Mouse (Mus musculus) kidney, adult 18-20 months (tissue): ENCODE measurements around the gene Ttyh2.

Experiments
- DNase-seq: peaks from one replicate; pipeline ENCODE4 v3.0.0; 2021

Ttyh2 gene

DNA sequence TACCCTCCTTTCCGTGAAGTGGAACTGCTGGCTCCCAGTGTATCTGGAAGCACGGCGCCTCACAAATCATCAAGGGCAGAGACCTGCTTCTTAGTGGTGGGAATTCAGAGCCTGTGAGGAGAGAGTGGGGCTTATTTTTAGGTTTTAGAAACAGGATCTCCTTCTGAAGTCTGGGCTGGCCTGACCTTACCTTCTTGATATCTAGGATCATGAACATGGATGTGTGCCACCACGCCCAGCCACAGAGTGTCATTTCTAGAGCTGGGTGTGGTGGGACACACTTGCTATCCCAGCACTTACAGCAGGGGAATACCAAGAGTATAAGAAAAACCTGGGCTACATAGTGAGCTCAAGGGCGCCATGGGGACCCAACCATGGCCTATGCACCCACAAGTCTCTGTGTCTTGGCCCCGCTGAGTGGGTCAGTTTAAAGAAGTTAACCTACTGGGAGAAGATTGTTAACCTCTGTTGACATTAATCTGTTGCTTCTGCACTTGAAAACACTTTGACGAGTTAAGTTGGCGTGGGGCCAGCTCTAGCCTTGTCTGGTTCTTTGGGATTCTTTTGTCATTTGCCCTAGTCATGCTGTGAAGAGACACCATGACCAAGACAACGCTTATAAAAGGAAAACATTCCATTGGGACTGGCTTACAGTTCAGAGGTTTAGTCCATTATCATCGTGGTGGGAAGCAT is 7.9 kb downstream of the Ttyh2 start:
- DNase-seq, result no peak

DNA sequence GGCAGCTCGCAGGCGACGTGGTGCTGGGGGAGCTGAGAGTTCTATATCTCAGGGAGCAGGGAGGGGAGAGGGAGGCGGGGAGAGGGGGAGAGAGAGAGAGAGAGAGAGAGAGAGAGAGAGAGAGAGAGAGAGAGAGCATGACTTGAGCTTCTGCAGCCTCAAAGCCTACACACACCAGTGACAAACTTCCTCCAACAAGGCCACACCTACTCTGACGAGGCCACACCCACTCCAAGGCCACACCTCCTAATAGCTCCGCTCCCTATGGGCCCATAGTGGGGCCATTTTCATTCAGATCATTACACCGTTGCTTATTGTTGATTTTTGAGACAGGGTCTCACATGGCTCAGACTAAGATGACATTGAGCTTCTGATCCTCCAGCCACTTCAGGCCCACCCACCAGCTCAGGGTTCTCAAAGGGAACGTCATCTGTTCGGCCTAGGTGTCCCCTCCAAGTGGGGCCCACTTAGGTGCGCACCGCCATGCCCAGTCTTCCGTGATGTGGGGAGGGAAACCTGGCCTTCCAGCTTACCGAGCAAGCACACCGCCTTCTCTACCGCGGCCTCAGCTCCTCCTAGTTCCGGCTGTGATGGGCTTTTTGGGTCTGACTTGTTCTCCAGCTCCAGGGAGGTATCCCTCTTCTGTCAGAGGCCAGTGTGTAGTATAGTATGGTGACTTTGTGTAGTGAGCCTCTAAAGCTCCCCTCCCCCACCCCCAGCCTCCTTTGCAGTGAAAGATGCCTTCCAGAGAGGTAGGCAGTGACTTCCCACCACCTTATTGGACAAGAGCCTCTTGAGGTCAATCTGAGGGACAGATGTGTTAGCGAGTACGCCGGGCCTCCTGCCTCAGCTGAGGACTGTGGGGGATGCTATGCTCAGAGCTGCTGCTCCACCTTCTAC is 8.7 kb downstream of the Ttyh2 start:
- no peak for DNase-seq

DNA sequence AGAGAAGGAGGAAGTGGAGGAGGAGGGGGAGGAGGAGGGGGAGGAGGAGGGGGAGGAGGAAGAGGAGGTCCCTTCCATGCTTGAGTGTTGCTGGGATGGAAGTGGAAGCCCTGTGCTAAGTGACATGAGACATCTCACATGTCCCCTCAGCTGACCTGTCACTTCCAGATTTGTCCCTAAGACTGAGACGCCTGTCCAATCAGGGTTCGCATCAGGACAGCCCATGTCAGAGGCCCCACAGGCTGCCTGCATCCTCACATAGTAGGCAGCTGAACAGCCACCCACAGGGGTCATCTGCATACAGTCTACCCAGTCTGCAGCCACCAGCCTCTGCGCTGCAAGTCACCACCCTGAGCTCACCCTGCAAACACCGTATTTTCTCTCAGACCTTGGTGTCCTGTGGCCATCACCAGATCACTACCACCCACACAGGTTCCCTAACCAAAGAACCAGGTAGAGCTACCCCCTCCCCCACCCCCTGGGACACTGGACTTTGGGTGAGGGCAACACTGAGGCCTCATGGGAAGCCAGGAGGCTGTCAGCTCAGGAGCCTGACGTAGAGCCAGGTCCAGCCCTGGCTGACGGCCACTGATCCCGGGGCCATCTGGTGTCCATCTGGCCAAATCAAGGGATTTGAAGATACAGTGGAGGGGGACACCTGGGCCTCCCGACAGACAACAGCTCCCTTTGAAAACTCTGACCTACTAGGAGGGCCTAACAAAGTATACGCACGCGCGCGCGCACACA is 9.6 kb downstream of the Ttyh2 start:
- DNase-seq, result peak; percentile 72

DNA sequence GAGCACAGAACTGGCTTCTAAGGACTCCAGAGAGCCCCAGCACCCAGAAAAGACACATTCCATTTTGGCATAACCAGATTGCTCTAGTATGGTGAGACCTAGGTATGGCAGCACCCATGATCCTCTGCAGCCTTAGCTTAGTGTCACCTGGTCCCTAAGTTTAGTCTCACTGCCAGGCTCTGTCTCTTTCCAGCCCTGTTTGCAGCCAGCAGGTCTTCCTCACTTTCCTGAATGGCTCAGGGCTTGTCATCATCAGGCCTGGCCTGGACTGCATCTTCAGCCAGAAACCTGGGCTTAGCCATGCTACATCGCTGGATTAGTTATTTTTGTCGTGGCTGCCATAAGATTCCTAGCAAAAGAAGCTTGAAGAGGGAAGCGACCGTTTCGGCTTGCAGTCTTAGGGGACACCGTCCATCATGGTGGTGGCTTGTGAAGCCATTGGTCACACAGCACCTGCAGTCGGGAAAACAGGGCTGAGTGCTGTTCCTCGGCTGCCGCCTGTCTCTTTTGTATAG is 10.4 kb downstream of the Ttyh2 start:
- DNase-seq, result no peak

DNA sequence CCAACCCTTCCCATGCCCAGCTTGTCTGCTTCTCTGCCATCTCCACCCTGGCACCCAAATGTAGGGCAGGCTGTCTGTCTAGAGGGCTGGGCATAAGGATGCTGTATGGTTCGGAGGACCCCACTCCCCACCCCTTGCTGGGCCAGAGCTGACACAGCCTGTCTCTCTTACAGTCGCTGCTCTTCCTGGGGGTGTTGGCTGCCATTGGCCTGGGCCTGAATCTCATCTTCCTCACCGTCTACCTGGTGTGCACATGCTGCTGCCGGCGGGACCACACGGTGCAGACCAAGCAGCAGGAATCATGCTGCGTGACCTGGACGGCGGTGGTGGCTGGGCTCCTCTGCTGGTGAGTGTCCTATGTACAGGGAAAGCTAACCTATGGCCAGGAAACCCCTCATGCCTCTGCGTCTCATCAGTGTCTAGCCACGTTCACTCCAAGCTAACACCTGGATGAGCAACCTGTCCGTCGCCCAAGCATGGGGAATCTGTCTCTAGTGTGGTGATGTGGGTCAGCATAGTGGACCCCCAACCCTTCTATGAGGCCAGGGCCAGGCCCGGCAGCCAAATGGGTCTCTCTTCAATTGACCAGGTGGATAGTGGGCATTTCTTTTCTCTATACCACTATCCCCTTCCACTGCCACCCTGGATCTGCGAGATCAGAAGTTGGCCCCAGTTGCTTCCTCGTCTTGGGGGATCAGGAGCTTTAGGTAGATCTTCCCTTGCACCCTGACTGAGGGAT is 11.2 kb downstream of the Ttyh2 start:
- DNase-seq, result no peak

DNA sequence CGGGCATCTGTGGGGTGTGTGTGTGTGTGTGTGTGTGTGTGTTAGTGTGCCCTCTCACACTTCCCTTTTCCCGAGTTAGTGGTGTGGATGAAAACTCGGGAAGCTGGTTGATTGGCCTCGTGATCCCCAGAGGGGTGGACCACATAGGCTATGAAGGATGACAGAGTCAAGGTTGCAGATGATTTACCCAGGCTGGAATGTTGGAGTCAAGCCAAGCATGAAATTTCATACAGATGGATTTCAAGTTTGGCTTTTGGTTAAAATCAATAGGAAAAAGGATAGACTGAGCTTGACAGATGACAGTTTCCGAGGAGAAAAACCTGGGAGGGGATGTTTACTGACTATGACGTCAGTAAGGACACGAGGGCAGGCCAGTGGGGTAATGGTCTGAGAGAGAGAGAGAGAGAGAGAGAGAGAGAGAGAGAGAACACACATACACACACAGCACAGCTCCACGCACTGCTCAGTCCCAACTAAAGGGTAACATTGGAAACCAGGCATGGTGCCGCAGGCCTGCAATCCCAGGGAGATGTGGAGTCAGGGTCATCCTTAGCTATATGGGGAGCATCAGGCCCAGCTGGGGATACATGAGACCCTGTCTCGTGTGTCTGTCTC is 12.4 kb downstream of the Ttyh2 start:
- no peak for DNase-seq

DNA sequence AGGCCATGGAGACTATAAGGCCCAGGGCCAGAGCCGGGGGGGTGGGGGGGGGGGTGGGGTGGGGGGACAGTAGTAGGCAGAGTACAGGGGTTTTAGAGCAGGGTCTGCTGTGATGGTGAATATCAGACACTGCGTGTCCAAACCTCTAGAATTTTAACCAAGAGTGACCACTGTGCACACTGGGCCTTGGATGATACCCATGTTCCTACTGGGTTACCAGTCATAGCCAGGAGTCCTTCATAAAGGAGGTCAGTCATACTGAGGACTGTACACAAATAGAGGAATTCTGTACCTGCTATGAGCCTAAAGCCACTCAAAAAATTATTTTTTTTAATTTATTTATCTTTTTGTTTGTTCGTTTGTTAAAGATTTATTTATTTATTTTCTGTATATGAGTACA is 13.5 kb downstream of the Ttyh2 start:
- DNase-seq, result no peak

DNA sequence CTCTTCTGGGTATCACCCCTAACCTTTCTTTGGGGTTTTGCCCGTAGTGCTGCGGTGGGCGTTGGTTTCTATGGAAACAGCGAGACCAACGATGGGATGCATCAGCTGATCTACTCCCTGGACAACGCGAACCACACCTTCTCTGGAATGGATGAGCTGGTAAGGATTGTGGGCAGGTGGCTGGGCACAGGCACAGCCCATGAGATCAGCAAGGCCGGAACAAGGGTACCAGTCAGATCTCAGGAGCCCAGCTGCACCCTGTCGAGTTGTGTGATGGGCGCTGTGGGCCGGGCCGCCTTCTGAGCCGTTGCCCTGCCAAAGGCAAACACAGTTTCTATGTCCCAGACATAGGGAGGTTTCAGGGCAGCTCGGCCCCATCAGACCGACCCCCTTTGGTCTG is 15.0 kb downstream of the Ttyh2 start:
- DNase-seq, result no peak

DNA sequence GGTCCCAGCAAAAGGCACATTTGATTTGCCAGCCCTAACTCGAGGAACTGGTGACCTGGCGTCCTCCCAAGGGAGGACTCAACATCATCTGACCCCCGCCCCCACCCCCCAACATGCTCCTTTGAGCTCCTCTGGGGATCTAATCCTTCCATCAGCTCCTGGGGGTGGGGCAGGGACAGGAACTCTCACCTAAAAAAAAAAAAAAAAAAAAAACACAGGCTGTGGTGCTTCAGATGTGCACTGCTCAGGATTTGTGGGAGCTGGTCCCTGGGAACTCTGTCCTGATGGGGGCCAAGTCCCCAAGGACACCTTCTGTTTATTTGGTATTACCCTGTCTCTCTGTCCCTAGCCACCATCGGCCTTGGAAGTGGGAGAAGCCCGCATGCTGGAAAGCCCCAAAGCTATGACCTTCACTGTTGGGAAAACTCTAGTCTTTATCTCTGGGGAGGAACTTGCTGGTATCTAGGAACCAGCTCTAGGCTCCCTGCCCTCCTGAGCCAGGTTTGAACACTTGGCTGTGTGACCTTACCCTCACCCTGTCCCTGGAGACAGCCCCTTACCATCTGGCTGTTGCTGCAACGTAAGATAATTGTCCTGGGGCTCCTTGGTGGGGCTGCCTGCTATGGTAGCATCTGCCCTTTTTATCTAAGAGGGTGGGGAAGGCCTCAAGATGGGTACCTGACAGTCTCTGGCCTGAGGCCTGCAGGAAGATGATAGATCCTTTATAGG is 16.4 kb downstream of the Ttyh2 start:
- no peak for DNase-seq

DNA sequence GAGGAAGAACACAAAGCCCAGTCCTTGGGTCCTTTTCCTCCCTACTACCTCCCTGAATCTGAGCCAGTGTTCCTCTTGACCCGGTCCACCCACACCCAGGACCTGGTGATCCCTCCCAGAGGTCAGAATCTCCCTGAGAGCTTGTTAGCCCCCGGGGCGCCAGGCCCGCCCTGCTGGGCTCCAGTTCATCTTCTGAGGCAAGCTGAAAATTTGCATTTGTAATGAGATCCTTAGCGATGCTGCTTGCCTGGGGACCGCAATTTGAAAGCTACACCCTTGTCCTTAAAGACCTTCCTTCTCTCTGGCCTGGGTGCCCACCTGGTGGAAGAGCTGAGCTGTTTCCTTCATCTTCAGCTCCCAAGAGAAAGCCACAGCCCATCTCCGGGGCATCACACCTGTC is 17.4 kb downstream of the Ttyh2 start:
- DNase-seq, result no peak

DNA sequence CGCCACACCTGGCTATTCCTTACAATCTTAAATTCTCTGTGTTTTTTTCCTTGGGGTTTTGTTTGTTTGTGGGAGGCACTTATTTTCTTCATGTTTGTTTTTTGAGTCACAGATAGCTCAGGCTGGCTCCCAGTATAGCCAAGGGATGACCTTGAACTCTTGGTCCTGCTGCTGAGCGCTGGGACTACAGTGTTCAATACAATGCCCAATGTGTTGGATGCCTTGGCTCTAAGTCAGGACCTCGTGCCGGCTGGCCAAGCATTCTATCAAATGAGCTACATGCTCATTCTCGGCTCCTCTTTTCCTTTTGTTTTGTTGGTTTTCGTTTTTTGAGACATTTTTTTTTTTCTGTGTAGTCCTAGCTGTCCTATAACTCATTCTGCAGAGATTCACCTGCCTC is 18.2 kb downstream of the Ttyh2 start:
- DNase-seq, result no peak

DNA sequence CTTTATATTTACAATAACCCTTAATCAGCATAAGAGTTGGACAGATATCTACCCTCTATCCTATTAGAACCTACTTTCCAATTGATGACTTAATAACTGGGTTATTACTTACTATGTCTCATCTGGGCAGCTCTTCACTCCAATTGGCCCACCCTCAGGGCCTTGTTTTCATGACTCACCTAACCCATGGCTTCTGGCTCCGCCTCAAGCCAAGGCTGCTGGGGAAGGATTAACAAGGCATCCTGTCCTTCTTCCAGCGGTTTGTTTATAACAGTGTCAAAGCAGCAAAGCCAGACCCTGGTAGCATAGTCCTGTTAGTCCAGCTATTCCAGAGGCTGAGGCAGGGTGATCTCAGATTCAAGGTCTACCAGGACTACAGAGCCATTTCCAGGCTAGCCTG is 19.2 kb downstream of the Ttyh2 start:
- DNase-seq, result no peak

DNA sequence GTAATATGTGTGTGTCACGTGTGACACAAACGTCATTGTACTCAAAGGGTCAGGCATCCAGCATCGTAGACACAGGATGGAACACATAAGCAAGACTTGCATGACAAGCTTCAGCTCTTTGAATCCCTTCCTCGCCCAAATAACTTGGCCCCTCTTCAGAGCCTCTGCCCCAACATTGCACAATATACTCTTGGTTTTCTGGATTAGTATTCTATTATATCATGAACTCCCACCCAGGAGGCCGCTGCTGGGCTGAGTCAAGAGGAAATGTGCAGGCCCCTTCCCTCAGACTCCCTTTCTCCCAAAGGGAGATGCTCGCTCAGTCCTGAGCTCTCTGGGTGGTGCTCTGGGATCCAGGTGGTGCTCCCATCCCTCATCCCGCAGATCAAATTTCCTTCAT is 23.3 kb downstream of the Ttyh2 start:
- DNase-seq, result no peak

DNA sequence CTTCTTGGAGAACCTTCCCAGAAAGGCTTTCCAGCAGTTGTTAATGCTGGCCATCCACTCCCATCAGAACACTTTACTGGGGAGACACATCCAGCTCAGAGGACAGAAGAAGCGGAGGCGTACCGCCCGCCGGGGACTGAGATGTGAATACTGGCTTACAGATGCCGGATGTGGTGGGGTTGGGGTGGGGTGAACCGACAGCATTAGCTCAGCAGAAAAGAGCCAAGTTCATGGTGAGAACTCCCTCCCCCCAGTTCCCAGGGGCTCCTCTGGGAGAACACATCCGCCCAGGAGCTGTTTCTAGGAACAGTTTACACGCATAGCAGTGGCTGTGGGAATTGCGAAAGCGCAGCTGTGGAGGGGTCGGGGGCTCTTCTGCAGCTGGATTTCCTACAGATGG is 24.3 kb downstream of the Ttyh2 start:
- peak; percentile 30 for DNase-seq

DNA sequence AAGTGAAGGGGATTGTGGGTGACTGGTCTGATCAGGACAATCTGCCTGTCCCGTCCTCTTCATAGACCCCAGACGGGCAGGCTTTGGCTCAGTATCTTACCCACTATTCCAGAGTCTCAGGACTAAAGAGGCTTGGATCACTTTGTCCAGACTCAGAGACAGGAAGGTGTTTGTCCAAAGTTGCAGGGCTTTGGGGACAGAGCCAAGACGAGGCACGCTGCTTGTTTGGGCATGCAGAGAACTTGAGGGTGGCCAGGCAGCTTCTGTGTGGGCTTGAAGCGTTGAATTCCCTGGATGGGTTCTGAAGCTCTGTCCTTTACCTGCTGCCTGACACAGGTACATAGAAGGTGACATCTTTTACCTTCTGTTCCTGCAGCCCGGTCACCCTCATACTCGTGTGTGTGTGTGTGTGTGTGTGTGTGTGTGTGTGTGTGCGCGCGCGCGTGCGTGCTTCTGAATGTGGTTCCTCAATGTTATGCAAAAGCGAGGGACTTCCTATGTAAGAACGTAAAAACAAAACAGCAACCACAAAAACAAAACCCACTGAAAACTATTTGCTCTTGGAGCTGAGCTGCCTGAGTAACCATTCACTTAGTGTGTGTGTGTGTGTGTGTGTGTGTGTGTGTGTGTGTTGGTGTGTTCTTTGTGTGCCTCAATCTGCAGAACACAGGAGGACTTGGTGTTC is 27.2 kb downstream of the Ttyh2 start:
- no peak for DNase-seq

DNA sequence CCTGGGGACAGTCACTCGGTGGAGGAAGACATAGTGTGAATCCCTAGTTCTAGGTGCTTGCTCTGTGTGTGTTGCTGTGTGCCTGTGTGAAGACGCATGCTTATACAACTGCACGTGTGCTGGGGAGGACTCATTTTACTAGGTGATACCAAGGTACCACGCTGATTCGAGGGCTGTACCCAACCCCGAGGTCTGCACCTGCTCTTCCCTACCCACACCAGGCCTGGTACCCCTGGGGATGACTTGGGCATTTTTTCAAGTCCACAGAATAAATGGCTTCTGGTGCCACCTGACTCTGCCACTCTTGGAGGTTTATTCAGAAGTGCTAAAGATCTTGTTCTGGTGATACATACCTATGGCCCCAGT is 27.7 kb downstream of the Ttyh2 start:
- no peak for DNase-seq

DNA sequence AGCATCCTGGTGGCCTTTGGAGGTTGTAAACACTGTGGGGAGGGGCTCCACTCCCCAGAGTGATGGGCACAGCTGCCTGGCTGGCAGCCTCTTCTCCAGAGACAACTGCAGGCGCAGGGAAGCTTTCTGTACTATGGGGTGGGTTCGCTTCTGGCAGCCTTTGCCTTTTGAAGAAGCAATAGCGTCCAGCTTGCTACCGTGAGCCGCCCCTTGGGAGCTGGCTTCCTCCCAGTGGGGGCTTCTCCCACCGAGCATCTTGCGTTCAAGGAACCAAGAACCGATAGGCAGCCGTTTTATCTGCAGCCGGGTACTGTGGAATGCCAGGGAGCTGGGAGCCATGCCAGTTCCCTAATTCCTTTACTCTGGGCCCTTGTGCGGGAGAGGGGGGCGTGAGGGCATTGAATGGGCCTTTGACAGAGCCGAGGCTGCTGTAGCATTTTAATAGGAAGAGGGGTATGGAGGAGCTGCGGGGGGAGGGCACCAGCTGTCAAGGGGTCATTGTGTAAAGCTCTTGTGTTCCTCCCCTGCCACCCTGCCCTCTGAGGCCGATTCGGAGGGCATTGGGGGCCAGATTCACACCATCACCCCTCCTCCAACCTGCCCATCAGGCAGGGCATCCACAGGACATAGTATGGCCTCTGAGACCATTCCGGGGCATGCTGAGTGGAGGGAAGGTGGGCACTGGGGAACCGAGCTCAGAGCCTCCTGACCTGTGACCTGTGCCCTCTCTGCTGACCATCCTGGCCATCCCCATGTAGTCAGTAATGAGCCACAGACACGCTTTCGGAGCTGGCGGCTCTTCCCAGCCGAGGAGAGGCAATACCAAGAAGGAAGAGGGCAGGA is 29.1 kb downstream of the Ttyh2 start:
- no peak for DNase-seq

DNA sequence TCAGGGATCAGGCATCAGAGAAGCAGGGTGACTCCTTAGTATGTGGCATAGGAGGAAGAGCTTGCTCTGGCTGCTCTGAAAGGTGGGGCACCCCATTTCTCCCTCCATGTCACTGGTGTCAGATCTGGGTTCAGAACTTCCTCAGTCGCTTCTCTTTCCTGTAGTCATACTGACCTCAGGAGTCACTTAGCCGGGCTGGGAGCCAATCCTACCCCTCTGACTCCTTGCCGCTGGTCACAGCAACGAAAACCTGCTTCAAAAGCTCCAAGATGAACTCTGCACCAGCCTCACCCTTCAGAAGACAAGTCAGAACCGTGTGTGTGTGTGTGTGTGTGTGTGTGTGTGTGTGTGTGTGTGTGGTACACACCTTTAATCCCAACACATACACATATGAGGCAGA is 31.1 kb downstream of the Ttyh2 start:
- DNase-seq, result no peak

DNA sequence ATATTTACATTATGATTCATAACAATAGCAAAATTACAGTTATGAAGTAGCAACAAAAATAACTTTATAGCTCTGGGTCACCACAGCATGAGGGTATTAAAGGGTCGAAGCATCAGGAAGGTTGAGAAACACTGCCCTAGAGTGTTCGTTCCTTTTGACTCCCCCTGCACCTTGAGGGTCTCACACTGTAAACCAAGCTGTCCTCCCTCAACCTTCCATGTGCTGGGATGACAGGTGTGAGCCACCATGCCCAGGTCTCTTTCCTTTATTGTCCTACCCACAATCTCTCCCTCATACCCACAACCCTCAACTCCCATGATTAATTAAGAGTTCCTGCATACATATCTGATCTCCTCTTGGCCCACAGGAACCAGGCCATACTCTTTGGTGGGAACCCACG is 36.2 kb downstream of the Ttyh2 start:
- no peak for DNase-seq

DNA sequence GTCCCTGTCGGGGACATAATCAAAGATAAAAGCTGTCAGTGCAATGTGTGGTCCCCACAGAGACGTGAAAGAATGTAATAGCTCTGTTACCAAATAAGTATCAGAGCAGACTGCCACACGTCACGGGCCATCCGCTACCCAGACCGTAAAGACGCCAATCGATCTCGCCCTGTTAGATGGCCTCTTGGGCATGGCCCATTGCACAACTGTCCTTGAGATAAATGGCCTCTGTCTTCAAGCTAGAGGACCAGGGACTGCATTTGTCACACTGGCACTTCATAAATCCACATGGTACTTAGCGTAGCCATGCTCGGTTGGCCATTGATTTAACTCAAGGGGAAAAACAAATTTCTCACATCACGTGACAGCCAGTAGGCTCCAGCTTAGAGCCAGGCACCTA is 36.6 kb downstream of the Ttyh2 start:
- no peak for DNase-seq
